Mouse (Mus musculus) bone marrow, adult 2 months (tissue): ENCODE measurements around the gene Adgrl1. TPM values are rescaled to one million over a fixed set of nuclear protein-coding genes. Genes with fewer than 3 reads are reported as not detected.

ENCODE experiments used
- H3K27ac ChIP-seq: fragments of 200-500 bp; 2 replicates; pipeline ENCODE4 v1.5.1; 2012; ENCODE audit warnings: low read depth, mild to moderate bottlenecking, control low read depth, inconsistent platforms, low read length; ENCODE audit not compliant: control insufficient read depth, poor library complexity, insufficient read depth
- H3K4me1 ChIP-seq: fragments of 200-500 bp; 2 replicates; pipeline ENCODE4 v1.6.1; 2011; ENCODE audit warnings: low read length; ENCODE audit not compliant: control insufficient read depth, insufficient read depth
- H3K4me3 ChIP-seq: fragments of 200-500 bp; replicated peaks from 2 replicates; pipeline ENCODE3; 2011; ENCODE audit warnings: mild to moderate bottlenecking, low read depth, low read length, control low read depth; ENCODE audit not compliant: control insufficient read depth
- CTCF ChIP-seq: fragments of 200-500 bp; IDR thresholded peaks from 2 replicates; pipeline ENCODE4 v1.5.1; 2011; ENCODE audit warnings: low read length, control low read depth; ENCODE audit not compliant: control insufficient read depth, insufficient read depth
- POLR2A ChIP-seq: fragments of 200-500 bp; IDR thresholded peaks from 2 replicates; pipeline ENCODE4 v1.6.1; 2011; ENCODE audit warnings: low read depth, mild to moderate bottlenecking, control low read depth, low read length, borderline replicate concordance; ENCODE audit not compliant: control insufficient read depth
- WGBS: fragments of 180-500 bp; shearing (Covaris S2); methylation state at CpG from one replicate; pipeline ENCODE4 v1.1.7; 2018; 5-methylcytosine and 5-hydroxymethylcytosine counted together
- polyA plus RNA-seq: library from polyadenylated mRNA; stranded (reverse); fragments of >200 nt; gene quantifications from 2 replicates; pipeline ENCODE4 v1.2.4, GENCODE M21; 2011; ENCODE audit warnings: low replicate concordance; ENCODE audit not compliant: missing spikeins, insufficient read depth, insufficient read length

Gene Adgrl1
- polyA plus RNA-seq, 1 experiment = 8.8 TPM

GRCm38 (mm10) chr8:83900266-83900956 lies 506 bp downstream of the Adgrl1 start:
- H3K27ac ChIP-seq = peak overlapping the region; percentile 40; the same call in 1 of the 2 replicates
- TF ChIP-seq CTCF = no peak
- no peak for TF ChIP-seq POLR2A
- WGBS = under 1% methylated on average over 98 of the region's 100 CpGs
- H3K4me1 ChIP-seq = no peaks in the 10 kb centered on the region
- H3K4me3 ChIP-seq = peak overlapping the region; percentile 37

GRCm38 (mm10) chr8:83900957-83901270 lies 1.0 kb downstream of the Adgrl1 start:
- WGBS = under 1% methylated on average over 40 of the region's 40 CpGs
- H3K4me3 ChIP-seq = no peak overlapping the region
- no peak overlapping the region for H3K27ac ChIP-seq
- H3K4me1 ChIP-seq = no peaks in the 10 kb centered on the region
- TF ChIP-seq CTCF = no peak
- no peak for TF ChIP-seq POLR2A

GRCm38 (mm10) chr8:83901566-83902485 lies 1.9 kb downstream of the Adgrl1 start:
- H3K27ac ChIP-seq = no peak overlapping the region
- no peak overlapping the region for H3K4me3 ChIP-seq
- H3K4me1 ChIP-seq = no peaks in the 10 kb centered on the region
- whole genome bisulfite sequencing = 59% methylated on average over 14 of the region's 14 CpGs
- no peak for TF ChIP-seq POLR2A

- no peaks in the 10 kb centered on the region for H3K4me1 ChIP-seq
- no peak overlapping the region for H3K4me3 ChIP-seq
- no peak overlapping the region for H3K27ac ChIP-seq
- TF ChIP-seq POLR2A (no peak), CTCF (no peak)
- 48% methylated on average over 12 of the region's 13 CpGs for WGBS
Measured at GRCm38 (mm10) chr8:83902961-83903666, 3.2 kb downstream of the Adgrl1 start.

GRCm38 (mm10) chr8:83908583-83908982 lies 8.7 kb downstream of the Adgrl1 start:
- 75% methylated on average over 6 of the region's 6 CpGs for WGBS
- Histone ChIP-seq H3K4me1 (no peaks in the 10 kb centered on the region), H3K4me3 (no peak overlapping the region)

GRCm38 (mm10) chr8:83909311-83909710 lies 9.4 kb downstream of the Adgrl1 start:
- no peak for TF ChIP-seq CTCF
- no peak for TF ChIP-seq POLR2A
- 76% methylated on average over 8 of the region's 8 CpGs for WGBS
- Histone ChIP-seq H3K4me1 (no peaks in the 10 kb centered on the region), H3K27ac (no peak overlapping the region), H3K4me3 (no peak overlapping the region)

More at GRCm38 (mm10) chr8:83908583-83908982, 8.7 kb downstream of the Adgrl1 start:
- no peak overlapping the region for H3K27ac ChIP-seq
- no peak for TF ChIP-seq POLR2A

- Histone ChIP-seq H3K27ac (no peak overlapping the region), H3K4me3 (no peak overlapping the region), H3K4me1 (no peaks in the 10 kb centered on the region)
- TF ChIP-seq POLR2A (no peak), CTCF (no peak)
- 64% methylated on average over 5 of the region's 5 CpGs for WGBS
Measured at GRCm38 (mm10) chr8:83911809-83912731, 12.2 kb downstream of the Adgrl1 start.
